Comparison of ENCODE assay signal across 8 mouse cellular contexts in genomic region chr13:95249511-95250456, GRCm38 (mm10). TPM values are rescaled to one million over a fixed set of nuclear protein-coding genes. Genes with fewer than 3 reads are reported as not detected.
DNase-seq lines count a peak whose midpoint lies in the region; ATAC-seq and TF ChIP-seq lines count a peak whose summit lies in the region.

Gene Pde8b (minus strand): TSS chr13:95250336.

- peak; percentile 59 for TF ChIP-seq CTCF in layer of hippocampus, adult 2 months (conservative IDR thresholded peaks at IDR 0.05)

- DNase-seq in cerebellum, postnatal 36 days: peak; percentile 4 to 6
- DNase-seq in cerebellum, adult 11 months: no peak
- DNase-seq in embryo, embryonic 11 days: peak; percentile 62
- DNase-seq in heart, postnatal 4 days: peak; percentile 9
- peak in 1 of 2 experiments; percentile 28 for DNase-seq in layer of hippocampus, adult 2 months (ENCODE audit: low spot score in 2 of 2)
- DNase-seq in ovary, postnatal 36 days (ENCODE audit: low spot score): peak; percentile 47
- no peak for DNase-seq in thymus, postnatal 10 days (ENCODE audit: low spot score in 2 of 2)

- no peak within 1 kb of the TSS for H3K9ac ChIP-seq in liver, embryonic 15.5 days

- ATAC-seq in liver, embryonic 15.5 days (ENCODE audit: insufficient read depth): no peak

- peaks cover 27% of the 10 kb centered on the region for H3K27me3 ChIP-seq in liver, embryonic 15.5 days

- H3K36me3 ChIP-seq in liver, embryonic 15.5 days (replicated peaks): no peaks in the 10 kb centered on the region

- H3K9me3 ChIP-seq in liver, embryonic 15.5 days (replicated peaks): no peaks in the 10 kb centered on the region

- peak within 1 kb of the TSS; percentile 83 for H3K27ac ChIP-seq in layer of hippocampus, adult 2 months
- H3K27ac ChIP-seq in liver, embryonic 15.5 days (replicated peaks): no peak within 1 kb of the TSS

- 6% methylated on average over 37 of the region's 37 CpGs for WGBS in liver, embryonic 15.5 days (ENCODE audit: insufficient replicate concordance)

- peak within 1 kb of the TSS; percentile 51 for H3K4me2 ChIP-seq in liver, embryonic 15.5 days

- no peaks in the 10 kb centered on the region for H3K4me1 ChIP-seq in liver, embryonic 15.5 days (replicated peaks)

- peak within 1 kb of the TSS; percentile 66 for H3K4me3 ChIP-seq in layer of hippocampus, adult 2 months
- H3K4me3 ChIP-seq in liver, embryonic 15.5 days (replicated peaks): 0 out of 2 replicates have a peak within 1 kb of the TSS, but pooled peaks have one; percentile 8

RNA-seq across cellular contexts. Expression of gene Pde8b, which starts in this region (rescaled TPM):
- total RNA-seq in heart, postnatal 4 days (2021): 1 to 10 TPM; 3.1 to 4.3 TPM
- 100 to 1,000 TPM; 114 to 120 TPM for total RNA-seq in layer of hippocampus, adult 2 months (2021)
- polyA plus RNA-seq in liver, embryonic 15.5 days (2015; fragmentation: Nextera tagmentation; extraction: Ambion mirVana): 0.55 and 0.78 TPM in 2 replicates

Comparison
In these comparisons a context has a peak if more than half of its experiments do, and no peak if none do; other contexts are left out.
1. RNA of gene Pde8b (total RNA-seq): 114 to 120 TPM in layer of hippocampus, adult 2 months; 3.1 to 4.3 TPM in heart, postnatal 4 days; every median in the first group is over 10 times any median in the second.
2. DNase-seq: peak in cerebellum, postnatal 36 days (2 of 2), embryo, embryonic 11 days (single experiment), heart, postnatal 4 days (single experiment) and ovary, postnatal 36 days (single experiment); none in cerebellum, adult 11 months (single experiment) and thymus, postnatal 10 days (0 of 2).